Mouse (Mus musculus) liver, adult 2 months (tissue): ENCODE measurements around the gene Ccl11.

Experiments
- CTCF ChIP-seq: fragments of 200-500 bp; IDR thresholded peaks from 2 replicates; pipeline ENCODE4 v1.5.1; 2011; ENCODE audit warnings: low read depth, low read length, control low read depth
- POLR2A ChIP-seq: fragments of 200-500 bp; IDR thresholded peaks from 2 replicates; pipeline ENCODE4 v1.6.1; 2011; ENCODE audit warnings: low read length, control low read depth; ENCODE audit not compliant: insufficient read depth; ENCODE audit errors: extremely low read depth

- TF ChIP-seq CTCF (no peak), POLR2A (no peak)
Observed at GRCm38 (mm10) chr11:82034446-82034845, 23.2 kb upstream of the Ccl11 start.
